Mouse (Mus musculus) urinary bladder, adult 2 months (tissue): Measurements from ENCODE around the gene Rabgap1l. TPM values are rescaled to one million over a fixed set of nuclear protein-coding genes. Genes with fewer than 3 reads are reported as not detected.

Source experiments
- DNase-seq: peaks from one replicate; pipeline ENCODE4 v3.0.0; 2022; ENCODE audit warnings: low spot score
- polyA plus RNA-seq: library from polyadenylated mRNA; depleted of rRNA; stranded (reverse); fragments of >200 nt; gene quantifications from 2 replicates; pipeline ENCODE4 v1.2.3, GENCODE M21; 2012

The Rabgap1l gene
- polyA plus RNA-seq, 1 experiment: 47.3 TPM

DNA sequence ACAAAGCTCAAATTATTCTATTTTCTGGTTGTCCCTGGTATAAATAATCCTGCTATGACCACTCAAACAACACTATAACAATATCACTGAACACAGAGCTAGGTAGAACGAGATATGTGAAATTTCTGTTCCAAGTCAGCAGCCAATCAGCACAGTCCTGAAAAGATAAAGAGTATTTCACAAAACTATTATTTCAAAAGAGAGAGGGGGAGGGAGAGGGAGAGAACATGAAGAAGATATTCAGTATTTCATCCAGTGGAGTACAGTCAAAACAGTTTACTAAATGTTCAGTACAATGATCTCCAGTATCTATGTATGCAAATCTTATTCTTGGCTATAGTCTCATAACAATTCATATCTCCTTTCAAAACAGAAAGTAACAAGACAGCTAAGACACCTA is 5.1 kb downstream of the Rabgap1l start:
- no peak for DNase-seq

DNA sequence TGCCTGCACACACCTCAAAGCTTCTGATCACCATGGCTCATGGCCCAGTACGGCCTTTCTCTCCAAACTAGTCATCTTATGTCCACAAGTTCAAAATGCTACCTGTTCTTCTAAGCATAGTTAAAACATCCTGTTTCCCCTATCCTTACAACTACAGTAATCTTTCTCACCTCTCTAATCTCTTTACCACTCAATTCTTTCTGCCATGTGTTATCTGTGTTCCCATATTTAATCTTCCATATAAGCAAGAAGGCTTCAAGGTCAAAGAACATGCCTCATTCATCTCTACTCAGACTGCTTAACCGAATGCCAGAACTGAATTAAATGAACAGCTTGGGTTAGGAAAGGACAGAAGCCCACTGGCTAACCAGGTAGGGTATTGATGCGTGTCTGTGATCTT is 5.8 kb downstream of the Rabgap1l start:
- no peak for DNase-seq

DNA sequence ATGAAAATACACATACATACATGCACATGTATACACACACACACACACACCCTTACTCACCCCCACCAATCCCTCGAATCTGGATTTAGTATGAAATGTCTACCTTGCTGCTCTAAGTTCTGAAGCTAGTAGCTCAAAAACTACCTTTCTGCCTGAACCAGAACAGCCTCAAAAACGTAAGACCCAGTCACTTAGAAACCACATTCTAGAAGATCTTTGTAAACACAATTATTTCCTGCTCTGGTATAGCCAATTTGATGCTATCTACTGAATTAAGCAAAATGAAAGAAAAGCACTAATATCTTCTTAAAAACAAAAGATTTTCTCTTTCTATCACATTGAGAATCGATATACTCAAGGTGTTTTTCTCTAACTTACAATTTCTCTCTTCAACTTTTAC is 6.4 kb downstream of the Rabgap1l start:
- no peak for DNase-seq

DNA sequence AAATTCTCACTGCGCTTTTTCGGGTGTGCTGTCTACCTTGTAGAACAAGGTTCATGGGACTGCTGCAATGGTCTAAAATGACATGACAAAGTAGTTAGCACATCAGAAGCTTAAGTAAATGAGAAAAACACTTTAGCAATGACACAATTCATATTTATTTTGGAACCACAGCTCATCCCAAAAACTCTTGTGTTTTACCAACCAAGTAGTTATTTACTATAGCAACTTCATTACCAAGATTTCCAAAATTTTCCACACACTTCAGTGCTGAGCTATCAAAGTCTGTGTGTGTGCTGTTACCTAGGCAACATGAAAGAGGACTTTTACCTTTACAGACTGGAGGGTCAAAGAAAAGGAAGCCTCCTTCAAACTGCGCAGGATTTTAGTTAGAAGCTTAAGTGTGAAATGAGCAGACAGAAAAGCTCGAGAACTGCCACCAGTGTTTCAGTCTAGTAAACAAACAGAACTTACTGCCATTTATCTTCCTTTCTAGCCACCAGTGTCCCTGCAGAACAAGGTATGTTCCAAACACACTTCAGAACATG is 7.3 kb downstream of the Rabgap1l start:
- no peak for DNase-seq

DNA sequence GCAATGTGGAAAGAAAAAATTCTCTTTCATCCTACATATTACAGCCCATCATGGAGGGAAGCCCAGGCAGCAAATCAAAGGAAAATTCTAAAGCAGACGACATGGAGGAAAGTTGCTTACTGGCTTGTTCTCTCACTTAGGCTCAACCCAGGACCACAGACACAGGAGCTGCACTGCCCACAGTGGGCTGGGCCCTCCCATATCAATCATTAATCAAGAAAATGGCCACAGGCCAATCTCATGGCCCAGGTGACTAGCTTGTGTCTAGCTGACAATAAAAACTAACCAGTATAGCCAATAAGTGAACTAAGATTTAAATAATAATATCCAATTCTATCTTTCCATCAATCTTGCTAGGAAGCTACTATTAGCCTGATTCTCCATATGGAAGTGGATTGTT is 8.9 kb downstream of the Rabgap1l start:
- no peak for DNase-seq

DNA sequence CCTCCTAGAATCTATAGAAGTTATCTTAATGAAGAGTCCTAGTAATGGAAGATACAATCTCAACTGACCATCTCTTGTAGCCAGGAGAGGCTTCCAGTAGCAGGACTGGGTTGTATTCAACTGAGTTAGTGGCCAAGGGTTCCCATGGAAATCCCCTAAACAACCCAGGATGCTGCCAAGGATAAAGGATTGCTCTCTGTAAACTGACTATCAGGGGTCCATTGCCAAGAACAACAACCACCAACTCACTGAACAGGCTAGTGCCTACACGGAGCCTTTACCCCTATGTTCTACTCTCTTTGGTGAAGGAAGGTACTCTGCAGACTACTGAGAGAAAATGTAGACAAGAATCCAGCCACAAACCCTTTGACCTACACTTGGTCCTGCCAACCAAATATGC is 18.8 kb downstream of the Rabgap1l start:
- no peak for DNase-seq

DNA sequence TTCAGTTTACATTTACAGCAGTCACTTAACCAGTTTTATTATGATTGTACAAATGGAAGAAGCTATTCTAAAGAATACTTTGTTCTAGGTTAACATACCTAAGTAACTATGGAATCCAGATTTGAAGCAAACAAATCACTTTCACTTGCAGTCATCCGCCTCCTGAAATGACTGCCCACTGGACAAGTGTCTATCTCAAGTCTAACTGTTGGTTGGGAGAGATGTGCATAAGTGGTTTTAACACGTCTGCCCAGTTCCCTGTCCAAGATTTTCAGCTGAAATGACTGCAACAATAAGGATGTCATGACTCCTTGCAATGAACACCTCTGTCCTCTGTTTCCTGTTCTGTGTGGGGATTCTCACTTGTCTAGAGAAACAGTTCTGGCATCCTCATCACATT is 27.4 kb downstream of the Rabgap1l start:
- no peak for DNase-seq

DNA sequence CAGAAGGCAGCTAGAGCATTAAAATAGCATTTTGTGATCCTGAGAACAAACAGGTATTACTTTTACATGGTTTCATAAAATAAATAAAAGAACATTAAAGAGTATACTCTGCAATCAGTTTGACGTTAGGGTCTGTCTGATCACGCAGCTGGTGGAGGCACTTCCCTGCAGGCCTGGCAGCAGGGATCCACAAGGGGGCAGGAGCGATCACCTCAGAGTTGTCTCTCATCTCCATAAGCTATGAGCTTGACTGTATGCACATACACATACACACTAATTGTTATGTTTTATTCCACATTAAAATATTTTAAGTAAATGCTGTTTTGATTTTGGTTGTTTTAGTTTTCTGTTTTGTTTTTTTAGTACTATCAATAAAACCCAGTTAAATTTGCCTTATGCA is 34.8 kb downstream of the Rabgap1l start:
- DNase-seq: no peak

DNA sequence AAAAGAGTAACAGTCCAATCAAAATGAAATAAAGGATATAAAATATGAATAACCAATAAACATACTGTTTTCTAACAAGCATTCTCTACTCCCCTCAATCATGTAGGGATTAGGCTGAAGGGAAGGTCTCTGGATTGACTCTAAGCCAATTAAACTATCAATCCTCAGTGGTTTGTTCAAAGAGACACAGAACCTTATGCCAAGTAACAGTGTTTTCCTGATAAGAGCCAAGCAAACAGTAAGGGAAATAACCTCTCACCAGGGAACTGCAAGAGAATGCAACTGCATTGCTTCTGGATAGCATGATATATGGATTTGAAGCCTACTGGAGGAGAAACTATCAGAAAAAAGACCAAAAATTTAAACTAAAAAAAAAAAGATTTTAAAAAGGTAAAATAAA is 37.7 kb downstream of the Rabgap1l start:
- DNase-seq: no peak

DNA sequence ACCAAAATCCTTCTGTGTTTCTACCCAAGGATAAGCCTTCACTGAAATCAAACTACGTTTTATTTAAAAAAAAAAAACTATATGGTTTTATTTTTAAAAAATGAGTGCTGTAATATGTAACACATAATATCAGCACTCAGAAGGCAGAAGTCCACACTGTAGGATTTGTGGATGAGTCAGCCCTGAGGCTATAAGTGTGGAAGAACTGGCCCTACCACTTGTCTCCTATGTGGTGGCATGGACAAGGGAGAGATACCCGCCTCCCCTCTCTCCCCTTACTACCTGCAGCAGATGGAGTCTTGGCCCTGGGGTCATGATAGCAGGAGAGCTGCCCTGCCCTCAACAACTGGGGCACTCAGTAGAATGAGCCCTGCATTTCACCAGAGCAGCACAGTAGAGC is 42.4 kb downstream of the Rabgap1l start:
- DNase-seq: no peak

DNA sequence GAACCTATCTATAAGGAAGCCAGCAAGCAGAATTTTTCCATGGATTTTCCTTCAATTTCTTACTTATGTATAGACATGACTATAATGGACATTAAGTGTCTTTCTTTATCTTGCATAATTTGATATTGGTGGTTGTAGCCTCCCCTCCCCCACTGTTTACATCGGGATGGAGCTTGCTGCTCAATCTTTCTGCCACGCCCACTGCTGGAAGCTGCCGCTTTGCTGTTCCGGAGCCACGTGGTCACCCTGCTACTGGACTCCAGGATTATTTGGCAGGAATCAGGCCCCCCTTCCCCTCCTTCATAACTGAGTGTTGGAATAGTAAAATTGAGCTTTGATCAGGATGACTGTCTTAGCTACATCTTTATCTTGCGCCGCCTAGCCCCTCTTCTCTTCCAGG is 46.2 kb downstream of the Rabgap1l start:
- DNase-seq: no peak

DNA sequence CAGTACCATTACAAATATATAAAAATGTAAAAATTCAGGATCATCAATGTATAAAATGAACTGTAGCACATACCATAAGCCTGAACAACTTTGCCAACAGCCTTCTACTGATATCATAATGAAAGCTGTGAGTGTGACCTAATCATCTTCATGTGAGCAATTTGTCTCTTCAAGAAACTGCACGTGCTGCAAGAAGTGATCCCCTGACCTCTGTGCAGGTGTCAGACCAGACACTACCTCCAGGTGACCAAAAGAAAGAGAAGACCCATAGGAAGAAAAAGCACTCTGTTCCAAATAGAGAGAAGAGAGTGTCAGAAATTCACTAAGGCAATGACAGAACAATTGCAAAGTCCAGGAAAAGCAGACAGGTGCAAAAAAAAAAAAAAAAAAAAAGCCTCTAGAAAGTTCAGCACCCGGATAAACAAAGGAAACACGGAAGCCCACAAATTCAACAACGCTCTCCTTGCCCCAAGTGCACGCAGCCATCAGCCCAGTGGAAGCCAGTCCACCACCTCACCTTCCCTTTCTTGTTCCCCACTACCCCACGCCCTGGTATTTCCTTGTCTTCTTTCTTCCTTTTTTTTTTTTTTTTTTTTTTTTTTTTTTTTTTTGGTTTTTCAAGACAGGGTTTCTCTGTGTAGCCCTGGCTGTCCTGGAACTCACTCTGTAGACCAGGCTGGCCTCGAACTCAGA is 47.6 kb downstream of the Rabgap1l start:
- DNase-seq: no peak

DNA sequence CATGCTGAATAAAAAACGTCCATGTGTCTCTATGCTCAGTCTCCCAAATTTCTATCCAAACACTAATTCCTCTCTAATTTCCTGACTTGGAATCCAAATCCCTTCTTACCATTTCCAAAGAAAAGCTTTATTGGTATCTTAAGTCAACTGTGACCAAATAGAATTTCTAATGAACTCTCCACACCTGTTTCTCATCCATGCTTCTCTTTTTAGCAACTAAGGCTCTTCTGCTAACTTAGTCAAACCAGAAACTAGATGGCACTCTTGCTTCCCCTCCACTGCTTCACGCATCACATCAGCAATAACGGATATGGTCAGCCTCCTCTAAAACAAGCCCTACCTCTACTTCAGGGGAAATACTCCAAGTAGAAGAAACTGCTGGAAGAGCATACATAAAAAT is 49.0 kb downstream of the Rabgap1l start:
- DNase-seq: no peak

DNA sequence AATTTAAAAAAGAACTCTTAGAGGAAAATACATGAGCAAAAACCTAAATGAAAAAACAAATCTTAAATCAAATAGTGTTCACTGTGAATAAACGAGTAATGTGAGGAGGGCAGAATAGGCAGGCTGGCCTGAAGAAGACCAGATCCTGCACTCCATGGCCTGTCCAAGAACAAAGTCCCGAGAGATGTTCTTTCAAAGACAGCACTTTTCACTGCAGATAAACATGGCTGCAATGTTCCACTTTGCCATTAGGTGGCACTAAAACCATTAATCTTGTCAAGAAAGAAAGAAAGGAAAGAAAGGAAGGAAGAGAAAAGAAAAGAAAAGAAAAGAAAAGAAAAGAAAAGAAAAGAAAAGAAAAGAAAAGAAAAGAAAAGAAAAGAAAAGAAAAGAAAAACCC is 49.8 kb downstream of the Rabgap1l start:
- no peak for DNase-seq

DNA sequence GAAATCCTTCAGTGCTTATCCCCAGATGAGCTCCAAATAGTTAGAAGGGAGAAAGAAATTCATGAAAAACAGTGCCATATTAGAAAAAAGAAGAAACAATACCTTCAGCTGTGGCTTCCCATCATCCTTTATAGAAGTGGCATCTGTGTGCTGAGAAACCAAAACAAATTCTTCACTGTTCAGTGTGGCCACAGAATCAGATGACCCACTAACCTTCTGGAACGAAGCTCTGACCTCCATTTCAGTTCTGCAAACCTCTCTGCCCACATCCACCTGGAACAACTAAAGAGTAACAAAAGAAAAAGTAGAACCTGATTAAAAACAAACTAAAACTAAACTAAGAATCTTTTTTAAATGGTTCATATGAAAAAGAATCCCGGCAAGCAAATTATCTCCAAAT is 52.4 kb downstream of the Rabgap1l start:
- DNase-seq: no peak

DNA sequence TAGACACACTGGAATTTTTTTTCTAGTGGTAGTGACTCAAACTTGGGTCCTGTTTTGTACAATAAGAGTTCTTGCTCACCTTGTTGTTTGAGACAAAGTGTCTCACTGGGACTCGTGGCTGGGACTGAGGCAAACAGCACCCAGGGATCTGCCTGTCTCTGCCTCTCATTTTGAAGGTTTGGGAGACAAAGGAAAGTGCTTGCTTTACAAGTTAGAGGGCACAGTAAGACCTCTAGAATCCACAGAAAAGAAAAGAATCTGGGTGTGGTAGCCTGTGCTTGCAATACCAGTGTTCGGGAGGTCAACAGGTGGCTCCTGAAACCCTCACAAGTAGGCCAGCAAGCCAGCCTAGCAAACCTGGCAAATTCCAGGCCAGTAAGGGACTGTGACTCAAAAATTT is 58.3 kb downstream of the Rabgap1l start:
- no peak for DNase-seq

DNA sequence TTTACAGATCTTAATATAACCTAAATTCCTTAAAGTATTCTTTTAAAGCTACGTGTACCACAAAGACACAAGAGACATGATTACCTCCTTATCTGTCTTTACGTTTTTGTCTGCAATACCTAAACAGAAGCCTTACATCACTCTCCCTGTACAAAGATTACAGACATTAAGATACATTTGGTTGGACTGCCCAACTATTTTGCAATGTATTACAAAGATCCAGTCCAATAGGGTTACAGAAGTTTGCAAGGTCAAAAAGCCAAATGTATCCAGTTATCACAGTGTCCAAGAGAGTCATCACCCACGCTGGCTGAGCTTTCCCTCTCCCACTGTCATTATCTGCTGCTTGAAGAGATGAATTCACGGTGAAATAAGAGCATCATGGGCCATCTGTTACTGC is 63.1 kb downstream of the Rabgap1l start:
- no peak for DNase-seq

DNA sequence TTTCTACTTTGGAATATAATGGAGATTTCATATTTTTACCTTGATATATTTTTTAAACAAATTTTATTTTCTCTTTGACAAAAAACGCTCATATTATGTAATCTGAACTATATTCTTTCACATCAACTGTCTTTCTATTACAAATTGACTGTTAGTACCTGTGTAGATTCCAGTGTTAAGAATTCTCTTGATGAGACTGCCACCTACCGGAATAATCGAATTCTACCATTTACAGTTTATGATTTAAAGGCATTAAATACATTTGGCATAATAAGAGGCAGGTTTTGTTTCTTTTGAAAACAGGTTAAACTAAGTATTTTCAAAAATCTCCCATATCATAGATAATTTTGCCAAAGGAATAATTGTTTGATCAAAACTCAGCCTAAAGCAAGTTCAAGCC is 75.3 kb downstream of the Rabgap1l start:
- DNase-seq: no peak

DNA sequence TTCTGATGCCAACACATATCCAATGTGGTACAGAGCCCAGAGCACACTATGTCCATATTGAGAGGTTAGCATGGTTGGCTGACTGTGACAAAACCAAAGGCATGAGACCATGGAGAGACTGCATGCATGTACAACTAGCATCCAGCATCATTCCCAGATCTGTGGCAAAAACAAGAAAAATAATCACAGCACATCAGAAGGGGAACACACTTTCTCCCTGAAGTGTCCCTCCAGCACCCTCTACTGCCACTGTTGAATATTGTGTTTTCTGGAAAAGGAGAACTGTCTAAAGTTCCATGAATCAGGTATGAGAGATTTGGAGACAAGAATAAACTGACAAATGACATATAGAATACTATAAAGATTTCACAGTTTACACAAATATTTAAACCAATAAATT is 78.3 kb downstream of the Rabgap1l start:
- no peak for DNase-seq

DNA sequence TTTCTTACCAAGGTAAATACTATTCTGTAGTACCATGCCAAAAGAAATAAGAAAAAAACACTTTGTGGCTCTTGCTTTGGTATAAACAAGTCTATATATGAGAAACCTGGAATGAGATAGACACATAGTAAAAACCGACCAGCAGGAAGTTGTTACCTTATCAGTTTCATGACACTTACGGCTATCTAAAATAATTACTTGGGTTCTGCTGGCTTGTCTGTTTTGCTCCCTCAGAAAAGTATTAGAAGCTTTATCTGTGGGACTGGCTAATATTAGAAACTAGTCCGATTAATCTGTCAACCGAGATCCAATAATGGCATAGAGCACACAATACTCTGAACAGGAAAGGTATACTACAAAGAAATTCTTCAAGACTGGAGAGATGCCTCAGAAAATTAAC is 79.1 kb downstream of the Rabgap1l start:
- no peak for DNase-seq

DNA sequence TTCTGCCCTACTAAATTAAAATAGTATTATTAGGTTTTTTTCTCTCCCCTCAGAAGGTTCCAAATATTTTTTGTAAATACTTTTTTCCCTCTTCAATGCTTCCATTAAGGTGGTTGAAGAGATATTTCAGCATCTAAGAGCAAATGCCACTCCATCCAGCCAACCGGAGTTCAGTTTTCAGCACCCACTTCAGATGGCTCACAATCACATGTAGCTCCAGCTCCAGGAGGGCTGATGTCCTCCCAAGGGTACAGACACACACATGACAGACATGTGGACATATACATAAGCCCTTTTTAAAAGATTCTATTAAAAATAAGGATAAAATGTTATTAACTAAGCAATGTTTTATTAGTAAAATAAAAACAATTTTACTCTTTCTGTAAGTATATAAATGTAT is 79.6 kb downstream of the Rabgap1l start:
- DNase-seq: no peak

DNA sequence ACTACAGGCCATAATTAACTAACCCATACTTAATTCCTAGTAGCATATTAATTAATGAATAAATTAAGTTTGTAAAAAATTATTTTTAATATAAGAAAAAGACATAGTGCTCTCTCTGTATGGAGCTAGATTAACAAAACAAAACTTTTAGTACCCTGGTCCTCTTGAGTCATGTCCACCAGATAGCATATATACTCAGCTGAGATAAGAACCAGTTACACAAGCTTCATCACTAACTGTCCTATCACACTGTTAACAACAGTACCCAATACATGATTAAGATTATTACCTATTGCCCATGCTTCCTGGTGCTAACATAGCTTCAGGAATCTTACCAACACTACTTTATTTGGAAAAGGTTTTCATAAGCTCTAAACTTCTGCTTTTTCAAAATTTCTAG is 82.5 kb downstream of the Rabgap1l start:
- no peak for DNase-seq

DNA sequence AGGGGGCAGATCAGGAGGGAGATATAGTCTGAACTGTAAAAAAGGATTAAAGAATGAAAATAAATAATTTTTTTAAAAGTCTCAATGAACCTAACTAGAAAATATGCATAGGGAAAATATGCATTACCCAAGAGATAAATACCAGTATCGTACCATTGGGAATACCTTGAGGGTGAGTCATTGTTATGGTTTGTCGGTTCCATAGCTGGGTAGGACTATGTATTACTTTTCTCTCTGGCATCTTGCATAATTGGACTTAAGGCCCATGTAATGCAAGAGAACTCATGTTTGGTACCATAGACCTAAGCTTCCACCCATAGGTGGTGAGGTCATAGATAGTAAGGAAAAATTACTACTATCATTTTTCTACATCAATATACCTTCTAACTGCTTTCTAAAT is 88.4 kb downstream of the Rabgap1l start:
- DNase-seq: no peak

DNA sequence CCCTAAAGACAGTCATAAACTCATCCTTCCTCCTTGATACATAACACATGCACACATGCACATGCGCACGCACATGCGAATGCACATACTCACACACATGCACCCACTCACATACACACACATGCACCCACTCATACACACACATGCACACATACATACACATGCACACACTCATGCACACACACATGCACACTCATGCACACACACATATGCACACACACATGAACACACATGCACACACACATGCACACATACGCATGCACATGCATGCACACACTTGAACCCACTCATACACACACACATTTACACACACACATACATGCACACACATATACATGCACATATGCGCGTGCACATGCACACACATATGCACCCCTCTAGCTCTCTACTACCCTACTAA is 89.2 kb downstream of the Rabgap1l start:
- no peak for DNase-seq
